Mouse (Mus musculus): ENCODE data around the gene Vwa5b1.

The Vwa5b1 gene

DNA sequence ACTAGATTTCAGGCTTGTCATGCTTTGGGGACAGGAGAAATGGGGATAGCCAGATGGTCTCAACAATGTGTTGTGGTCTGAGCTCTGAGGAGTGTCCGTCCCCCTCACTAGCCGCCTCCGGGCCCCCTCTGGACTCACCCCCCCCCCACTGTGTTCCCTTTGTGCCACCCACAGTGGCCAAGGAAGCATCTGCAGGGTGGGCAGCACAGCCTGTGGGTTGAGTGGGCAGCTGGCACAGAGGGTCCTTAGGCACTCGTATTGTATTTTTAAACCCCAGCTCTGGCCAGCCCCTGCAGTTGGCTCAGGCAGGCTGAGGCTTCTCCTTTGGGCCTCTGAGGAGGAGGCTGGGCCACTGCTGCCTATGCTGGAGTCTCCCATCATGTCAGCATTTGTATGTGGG, 110.0 kb downstream of the Vwa5b1 start:
- peak; percentile 76 for DNase-seq

DNA sequence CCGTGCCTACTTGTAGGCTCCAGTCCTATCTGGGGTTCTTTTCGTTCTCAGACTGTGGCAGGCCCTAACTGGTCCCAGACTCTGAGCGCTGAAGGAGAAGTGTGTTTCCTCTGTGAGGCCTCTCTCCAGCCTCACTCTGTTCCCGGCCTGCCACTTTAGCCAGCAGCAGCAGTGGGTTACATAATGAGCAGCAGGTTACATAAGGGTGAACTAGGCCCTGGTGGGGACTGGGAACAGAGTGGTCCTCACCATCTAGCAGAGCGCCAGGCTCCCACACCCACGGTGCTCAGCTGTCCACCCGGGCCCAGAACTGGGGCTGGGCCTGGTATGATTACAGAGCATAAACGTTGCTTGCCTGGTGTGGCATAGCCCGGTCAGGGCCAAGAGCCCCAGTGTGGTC, 110.9 kb downstream of the Vwa5b1 start:
- DNase-seq: peak; percentile 77

DNA sequence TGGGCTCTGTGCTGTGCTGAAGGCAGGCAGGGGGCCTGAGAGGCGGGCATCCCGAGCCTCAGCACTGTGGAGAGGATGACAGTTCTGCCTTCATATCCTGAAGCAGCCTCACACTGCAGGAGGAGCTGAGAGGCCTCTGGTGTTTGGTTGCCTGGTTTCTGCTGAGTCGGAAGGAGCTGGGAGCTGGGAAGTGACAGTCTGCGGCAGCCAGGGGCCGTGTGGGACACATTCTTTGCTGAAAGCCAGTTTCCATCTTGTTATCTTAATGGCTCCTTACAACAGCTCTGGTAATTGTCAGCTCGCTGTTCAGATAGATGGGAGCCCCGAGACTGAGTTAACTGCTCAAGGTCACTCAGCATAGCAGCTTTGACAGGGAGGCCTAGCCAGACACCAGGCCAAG, 111.9 kb downstream of the Vwa5b1 start:
- DNase-seq: no peak

DNA sequence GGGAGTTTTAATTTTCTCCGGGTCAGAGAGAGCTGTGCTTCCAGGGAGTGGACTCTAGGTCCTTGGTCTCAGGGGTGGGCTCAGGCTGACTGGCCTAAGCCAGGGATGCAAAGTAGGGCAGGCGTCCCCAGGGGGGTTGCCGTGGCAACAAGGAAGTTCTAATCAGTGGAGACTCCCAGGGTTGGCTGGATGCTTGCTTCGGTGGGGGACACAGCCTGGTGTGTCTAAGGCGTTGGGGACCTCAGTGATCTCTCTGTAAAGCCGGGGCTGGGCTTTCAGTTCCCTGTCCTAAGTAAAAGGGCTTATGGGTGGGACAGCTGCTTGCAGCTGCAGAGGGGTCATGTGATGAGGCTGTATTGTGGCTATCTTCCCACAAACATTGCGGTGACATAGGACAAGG, 113.4 kb downstream of the Vwa5b1 start:
- no peak for DNase-seq

DNA sequence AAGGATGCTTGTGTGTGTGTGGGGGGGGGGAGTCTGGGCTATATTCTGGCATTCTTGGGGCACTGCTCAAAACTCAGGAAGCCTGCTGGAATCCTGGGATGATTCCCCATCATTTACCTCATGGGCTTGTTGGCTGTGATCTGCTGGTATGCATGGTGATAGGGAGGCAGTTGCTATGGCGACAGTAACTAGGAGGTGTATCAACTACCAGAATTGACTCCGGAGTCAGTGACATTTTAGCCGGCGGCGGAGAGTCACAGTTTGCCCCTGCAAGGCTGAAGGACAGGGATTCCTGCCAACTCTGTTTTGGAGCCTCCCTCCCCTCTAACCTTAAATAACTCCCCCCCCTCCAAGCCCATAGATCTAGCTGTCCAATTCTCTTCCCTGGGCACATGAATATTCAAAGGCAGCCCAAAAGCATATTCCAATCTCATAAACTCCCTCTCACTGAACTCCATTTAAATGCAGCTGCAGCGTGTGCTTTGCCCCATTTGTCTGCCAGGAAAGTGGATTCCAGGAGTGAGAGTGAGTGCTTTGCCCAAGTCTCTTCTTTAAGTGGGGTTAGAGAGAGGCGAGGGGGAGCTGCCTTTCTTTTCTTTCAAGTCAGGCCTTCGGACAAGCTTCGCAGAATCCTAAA, 118.4 kb downstream of the Vwa5b1 start:
- peak; percentile 82 for DNase-seq

DNA sequence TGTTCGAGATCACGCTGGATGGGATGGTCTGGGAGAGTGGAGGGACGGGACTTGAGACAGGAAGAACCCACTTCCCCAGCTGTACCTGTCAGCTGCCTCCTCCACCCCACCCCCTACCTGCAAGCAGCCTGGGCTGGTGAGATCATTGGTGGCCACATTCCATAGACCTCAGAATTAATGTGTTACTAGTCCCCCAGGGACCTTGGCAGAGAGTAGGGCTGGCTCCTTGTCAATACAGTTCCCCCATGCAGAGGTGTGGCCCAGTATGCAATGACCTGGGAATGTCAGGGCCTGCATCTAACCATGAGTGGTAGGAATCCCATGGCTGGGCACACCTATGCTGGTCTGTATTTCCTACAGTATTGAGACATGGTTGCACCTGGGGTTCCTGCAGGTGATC, 119.2 kb downstream of the Vwa5b1 start:
- no peak for DNase-seq

All from right cerebral cortex, adult 18-20 months (tissue).